Mouse (Mus musculus): ENCODE measurements around the gene Nwd2.

DNA sequence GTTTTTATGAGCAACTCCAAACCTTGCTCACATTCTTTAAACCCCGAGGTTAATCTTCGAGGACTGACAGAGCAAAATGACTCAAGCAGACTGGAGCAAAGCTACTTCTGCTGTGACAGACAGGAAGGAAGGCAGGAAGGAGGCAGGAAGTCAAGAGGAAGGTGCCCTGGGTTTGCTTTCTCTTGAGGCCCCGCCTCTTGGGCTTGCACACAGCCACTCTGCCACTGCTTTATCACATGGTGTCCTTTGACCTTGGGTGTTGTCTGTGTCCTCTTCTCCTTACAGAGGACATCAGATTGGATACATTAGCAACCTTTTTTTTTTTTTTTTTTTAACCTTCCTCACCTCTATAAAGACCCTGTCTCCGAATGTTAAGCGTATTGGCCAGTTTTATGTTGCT is 188.2 kb downstream of the Nwd2 start:
- no peak for TF ChIP-seq CTCF (IDR thresholded peaks at IDR 0.05; ENCODE audit: extremely low read depth, insufficient read length, insufficient replicate concordance, low read depth, low read length)
- no peak for TF ChIP-seq POLR2A (IDR thresholded peaks at IDR 0.05; ENCODE audit: low read depth, low read length)
